Mouse (Mus musculus) gastrocnemius, adult 8-10 months (tissue): ENCODE measurements around the gene Ntn1. TPM values are rescaled to one million over a fixed set of nuclear protein-coding genes. Genes with fewer than 3 reads are reported as not detected.

Source experiments
- DNase-seq, 2 experiments: peaks; one replicate each; pipeline ENCODE4 v3.0.0; 2022; ENCODE audit warnings: low spot score in 2 of 2
- total RNA-seq, 4 experiments: library from RNA; stranded (reverse); gene quantifications; 2 replicates each; pipeline ENCODE4 v1.2.4; 2022

The Ntn1 gene
- total RNA-seq, 4 experiments from 2014 or later: 2.7 to 6.6 (median 4.9) TPM

GRCm38 (mm10) chr11:68384592-68385020 lies 16.0 kb downstream of the Ntn1 start:
- no peak for DNase-seq

- no peak for DNase-seq
Observed at GRCm38 (mm10) chr11:68384131-68384530, 16.5 kb downstream of the Ntn1 start.

DNA sequence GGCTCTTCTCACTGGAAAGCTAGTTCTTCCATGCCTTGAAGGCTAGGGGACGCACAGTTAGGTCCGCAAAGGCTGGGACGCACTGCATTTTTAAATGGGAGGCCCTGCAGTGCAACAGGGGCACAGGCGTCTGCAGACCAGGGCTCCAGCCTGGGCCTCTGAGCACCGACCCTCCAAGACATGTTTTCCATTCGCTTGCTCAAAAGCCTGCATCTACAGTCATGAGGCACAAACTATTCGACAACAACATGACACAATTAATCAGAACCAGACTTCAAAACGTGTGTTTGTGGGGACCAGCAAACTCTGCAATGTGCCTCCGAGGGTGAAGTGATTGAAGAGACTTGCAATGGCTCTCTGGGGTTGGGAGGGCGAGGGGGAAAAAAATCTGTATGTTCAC lies 17.1 kb downstream of the Ntn1 start:
- no peak for DNase-seq

DNA sequence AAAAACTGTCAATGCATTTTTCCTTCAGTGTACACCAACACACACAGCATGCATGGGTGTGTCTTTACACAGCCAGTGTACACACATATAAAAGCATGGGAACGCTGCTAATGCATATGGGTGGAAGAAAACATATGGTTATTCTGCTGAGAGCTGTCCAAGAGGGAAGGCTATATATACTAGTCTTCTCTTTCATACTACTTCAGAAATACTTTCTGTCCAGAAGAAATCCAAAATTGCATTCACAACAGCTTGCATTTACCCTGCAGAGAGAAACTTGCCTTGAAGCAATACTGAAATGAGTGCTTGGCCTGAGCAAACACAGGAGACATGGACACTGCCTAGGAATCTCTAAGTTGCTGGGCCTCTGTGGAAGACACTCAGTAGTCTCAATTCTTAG lies 18.8 kb downstream of the Ntn1 start:
- DNase-seq: no peak

GRCm38 (mm10) chr11:68381318-68381717 lies 19.3 kb downstream of the Ntn1 start:
- no peak for DNase-seq

GRCm38 (mm10) chr11:68378946-68379764 lies 21.5 kb downstream of the Ntn1 start:
- DNase-seq: no peak

- no peak for DNase-seq
Observed at GRCm38 (mm10) chr11:68378419-68378818, 22.2 kb downstream of the Ntn1 start.

GRCm38 (mm10) chr11:68373105-68373504 lies 27.5 kb downstream of the Ntn1 start:
- no peak for DNase-seq

GRCm38 (mm10) chr11:68371609-68372008 lies 29.0 kb downstream of the Ntn1 start:
- no peak for DNase-seq

- DNase-seq: no peak
Observed at GRCm38 (mm10) chr11:68356901-68357300, 43.7 kb downstream of the Ntn1 start.

DNA sequence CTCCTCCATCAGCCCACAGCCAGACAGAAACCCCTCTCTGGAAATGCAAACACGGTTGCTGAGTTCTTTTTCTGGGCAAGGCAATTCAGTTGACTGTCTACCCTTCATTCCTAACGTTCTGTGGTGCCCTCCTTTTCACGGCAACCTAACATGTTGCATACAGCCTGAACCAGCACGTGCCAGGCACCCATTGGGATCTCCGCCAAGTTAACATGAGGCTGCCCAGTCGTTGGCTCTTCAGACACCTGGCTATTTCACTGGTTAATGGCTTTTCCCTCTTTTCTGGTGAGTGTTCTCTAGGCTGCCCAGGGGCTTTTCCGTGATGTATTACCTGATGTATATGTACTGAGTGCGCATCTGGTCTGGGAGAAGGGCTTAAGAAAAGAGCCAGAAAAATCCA lies 45.1 kb downstream of the Ntn1 start:
- no peak for DNase-seq

- no peak for DNase-seq
Observed at GRCm38 (mm10) chr11:68354848-68355247, 45.8 kb downstream of the Ntn1 start.

DNA sequence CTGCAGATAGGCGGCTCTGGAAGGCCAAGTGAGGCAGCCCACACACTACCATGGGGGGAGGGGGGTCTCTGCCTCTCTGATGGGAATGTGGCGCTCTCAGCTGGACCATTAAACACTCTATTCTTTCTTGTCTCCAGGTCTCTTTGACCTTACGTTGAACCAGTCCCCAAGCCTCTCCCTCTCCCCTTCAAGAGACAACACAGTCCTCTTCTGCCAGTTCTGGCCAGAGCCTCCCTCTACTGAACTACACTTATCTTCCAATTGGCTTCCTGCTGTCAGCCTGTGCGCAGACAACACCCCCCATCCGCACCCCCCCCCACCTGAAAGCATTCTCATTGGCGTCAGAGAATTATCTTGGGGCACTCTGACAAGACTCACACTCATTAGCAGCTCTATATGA lies 48.4 kb downstream of the Ntn1 start:
- no peak for DNase-seq

DNA sequence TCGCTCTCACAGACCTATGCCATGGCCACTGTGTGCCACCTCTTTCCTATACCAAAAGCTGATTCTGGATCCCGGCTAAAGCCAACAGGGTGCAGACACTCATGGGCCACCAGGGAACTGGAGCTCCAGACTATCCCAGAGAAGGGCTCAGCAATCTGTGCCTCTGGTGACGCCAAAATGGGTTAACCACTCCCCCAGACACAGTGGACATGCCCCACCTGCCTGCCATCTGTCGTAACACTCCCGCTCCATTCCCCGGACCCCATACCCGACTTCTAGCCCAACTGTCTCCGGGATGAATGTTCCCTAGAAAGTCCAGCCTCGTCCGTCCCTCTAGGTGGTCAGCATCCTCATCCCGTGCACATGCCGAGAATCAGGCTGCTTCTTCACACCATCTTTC lies 51.8 kb downstream of the Ntn1 start:
- no peak for DNase-seq

DNA sequence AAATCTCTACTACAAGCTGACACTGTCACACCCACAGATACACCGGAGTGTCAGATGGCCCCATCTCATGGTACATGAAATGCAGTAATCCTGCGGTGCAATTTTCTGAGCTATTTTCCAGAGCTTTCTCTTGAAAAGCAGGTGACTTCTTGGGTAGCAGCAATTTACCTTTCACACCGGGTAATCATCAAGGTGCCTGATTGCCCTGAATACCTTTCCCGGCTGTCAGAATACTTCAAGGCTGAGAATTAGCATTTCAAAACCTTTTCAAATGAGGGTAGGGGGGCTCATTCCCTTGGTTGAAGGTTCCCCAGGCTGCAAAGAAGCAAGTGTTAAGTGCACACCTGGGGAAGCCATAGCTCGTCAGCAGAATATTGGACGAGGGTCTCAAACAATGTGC lies 52.5 kb downstream of the Ntn1 start:
- DNase-seq: no peak

DNA sequence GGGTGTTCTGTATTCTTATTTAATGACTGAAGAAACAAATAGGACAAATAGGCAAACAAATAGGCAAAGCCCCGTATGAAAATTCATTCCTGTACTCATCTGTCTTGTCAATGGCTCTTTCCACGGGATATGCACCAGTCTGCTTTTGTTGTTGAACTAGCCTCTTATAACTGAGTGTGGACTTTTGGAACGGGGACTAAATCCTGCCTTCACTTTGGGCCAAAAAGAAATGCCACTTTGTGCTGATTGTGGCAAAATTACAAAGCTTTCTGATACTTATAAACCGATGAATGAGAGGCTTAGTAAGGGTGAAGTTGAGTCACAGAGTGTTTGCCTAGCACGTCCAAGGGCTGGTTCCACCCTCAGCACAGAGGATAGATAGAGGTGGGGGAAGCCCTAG lies 53.1 kb downstream of the Ntn1 start:
- DNase-seq: no peak

DNA sequence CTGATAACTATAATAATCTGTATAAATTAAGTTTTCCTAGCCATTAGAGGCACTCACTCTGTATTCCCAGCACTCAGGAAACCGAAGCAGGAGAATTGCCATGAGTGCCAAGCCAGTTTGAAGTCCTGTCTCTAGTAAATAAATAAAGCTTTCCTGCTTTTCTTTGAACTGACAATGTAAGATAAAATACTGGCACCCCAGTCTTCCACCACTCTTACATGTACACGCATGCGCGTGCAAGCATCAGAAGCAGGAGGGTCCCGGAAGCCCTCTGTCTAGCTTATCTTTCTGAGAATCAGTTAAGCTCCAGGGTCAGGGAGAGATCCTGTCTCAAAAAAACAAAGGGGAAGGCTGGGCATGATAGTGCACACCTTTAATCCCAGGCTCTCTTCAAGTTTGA lies 54.5 kb downstream of the Ntn1 start:
- DNase-seq: no peak

- no peak for DNase-seq
Observed at GRCm38 (mm10) chr11:68344221-68344620, 56.4 kb downstream of the Ntn1 start.

GRCm38 (mm10) chr11:68342761-68343160 lies 57.9 kb downstream of the Ntn1 start:
- no peak for DNase-seq

GRCm38 (mm10) chr11:68342003-68342400 lies 58.6 kb downstream of the Ntn1 start:
- DNase-seq: peak; percentile 25 to 35

GRCm38 (mm10) chr11:68341111-68342002 lies 59.3 kb downstream of the Ntn1 start:
- peak; percentile 18 to 47 for DNase-seq

DNA sequence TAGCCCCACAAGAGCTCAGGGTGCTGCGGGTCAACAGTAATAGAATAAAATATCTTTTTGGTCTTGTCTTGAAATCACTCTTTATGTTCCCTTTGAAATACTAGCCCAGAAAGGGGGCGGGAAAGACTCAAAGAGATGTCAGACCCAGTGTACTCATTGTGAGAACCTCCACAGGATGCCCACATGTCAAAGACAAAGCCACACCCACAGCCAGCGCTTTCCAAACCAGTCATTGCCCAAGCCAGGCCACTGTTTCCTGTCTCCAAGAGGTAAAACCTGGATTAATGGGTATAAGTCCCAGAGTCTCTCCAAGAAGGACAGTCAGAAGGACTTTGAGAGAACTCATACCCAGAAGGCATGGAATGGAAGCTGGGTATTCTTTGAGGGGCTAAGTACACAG lies 60.3 kb downstream of the Ntn1 start:
- DNase-seq: no peak
